Mouse (Mus musculus) heart, embryonic 14.5 days (tissue): ENCODE results near the gene B230104I21Rik. TPM values are rescaled to one million over a fixed set of nuclear protein-coding genes. Genes with fewer than 3 reads are reported as not detected.

ENCODE experiments used
- ATAC-seq: fragments of 200-750 bp; cut with Nextera tagmentation; 2 replicates; pipeline ENCODE4 v1.8.0; 2017; ENCODE audit warnings: low read depth, moderate TSS enrichment; ENCODE audit not compliant: insufficient number of reproducible peaks, insufficient read depth, low FRiP score
- H3K27ac ChIP-seq, 2 experiments: fragments of 200-500 bp in 1 of 2; fragments of 300-500 bp in 1 of 2; sonication (generic) in 1 of 2; replicated peaks in 1 of 2; 2 replicates each; pipeline ENCODE4 v1.5.1; 2012 to 2014; ENCODE audit warnings: low read depth in 2 of 2, low read length in 2 of 2, control low read depth in 1 of 2, mild to moderate bottlenecking in 1 of 2, mixed read lengths in 1 of 2; ENCODE audit not compliant: control insufficient read depth in 1 of 2, insufficient read depth in 1 of 2
- H3K27me3 ChIP-seq: fragments of 300-500 bp; sonication (generic); 2 replicates; pipeline ENCODE4 v1.6.1; 2014; ENCODE audit warnings: mild to moderate bottlenecking, low read length, control low read depth; ENCODE audit not compliant: control insufficient read depth, insufficient read depth
- H3K36me3 ChIP-seq: fragments of 300-500 bp; sonication (generic); 2 replicates; pipeline ENCODE4 v1.6.1; 2014; ENCODE audit warnings: mild to moderate bottlenecking, control low read depth, low read length, mixed read lengths; ENCODE audit not compliant: control insufficient read depth, insufficient read depth
- H3K4me1 ChIP-seq, 2 experiments: fragments of 200-500 bp in 1 of 2; fragments of 300-500 bp in 1 of 2; sonication (generic) in 1 of 2; 2 replicates each; pipeline ENCODE4 v1.6.1; 2012 to 2014; ENCODE audit warnings: low read length in 2 of 2, control low read depth in 1 of 2, mixed read lengths in 1 of 2; ENCODE audit not compliant: control insufficient read depth in 2 of 2, insufficient read depth in 2 of 2
- H3K4me2 ChIP-seq: fragments of 300-500 bp; sonication (generic); 2 replicates; pipeline ENCODE4 v1.6.1; 2014; ENCODE audit warnings: mild to moderate bottlenecking, low read length
- H3K4me3 ChIP-seq, 2 experiments: fragments of 200-500 bp in 1 of 2; fragments of 300-500 bp in 1 of 2; sonication (generic) in 1 of 2; 2 replicates each; pipeline ENCODE4 v1.5.1; 2012 to 2014; ENCODE audit warnings: low read length in 2 of 2, mild to moderate bottlenecking in 2 of 2, control low read depth in 1 of 2, low read depth in 1 of 2, moderate library complexity in 1 of 2; ENCODE audit not compliant: control insufficient read depth in 1 of 2, insufficient read depth in 1 of 2
- H3K9ac ChIP-seq: fragments of 300-500 bp; sonication (generic); 2 replicates; pipeline ENCODE4 v1.6.1; 2014; ENCODE audit warnings: mild to moderate bottlenecking, low read length
- H3K9me3 ChIP-seq: fragments of 300-500 bp; sonication (generic); 2 replicates; pipeline ENCODE4 v1.6.1; 2016; ENCODE audit warnings: low read length, control low read depth; ENCODE audit not compliant: control insufficient read depth
- WGBS: fragments of 180-500 bp; shearing (Covaris S2); extraction: QIAGEN DNeasy Blood & Tissue Kit; methylation state at CpG from one replicate; pipeline ENCODE4 v1.1.7; 2014; 5-methylcytosine and 5-hydroxymethylcytosine counted together
- polyA plus RNA-seq: library from polyadenylated mRNA; unstranded; fragments of >200 nt; fragmentation: Nextera tagmentation; extraction: Ambion mirVana; gene quantifications from 2 replicates; pipeline ENCODE4 v1.2.1, GENCODE M21; 2014

Gene B230104I21Rik
- polyA plus RNA-seq, 1 experiment from 2014 or later = not detected

- Histone ChIP-seq H3K27ac (no peak overlapping the region), H3K9ac (no peak overlapping the region), H3K27me3 (no peaks in the 10 kb centered on the region), H3K4me1 (no peaks in the 10 kb centered on the region), H3K4me2 (no peak overlapping the region), H3K36me3 (no peaks in the 10 kb centered on the region), H3K9me3 (0 out of 2 replicates have a peak, but pooled peaks cover 2% of the 10 kb centered on the region), H3K4me3 (no peak overlapping the region)
- no peak for ATAC-seq
- 76% methylated on average over 9 of the region's 9 CpGs for WGBS
Observed at GRCm38 (mm10) chr4:154310576-154311262, 25.2 kb upstream of the B230104I21Rik start.

- no peak for ATAC-seq
Observed at GRCm38 (mm10) chr4:154312143-154312812, 23.6 kb upstream of the B230104I21Rik start.

GRCm38 (mm10) chr4:154312935-154313621 lies 22.8 kb upstream of the B230104I21Rik start:
- H3K27ac ChIP-seq = no peak overlapping the region
- no peak overlapping the region for H3K9ac ChIP-seq
- ATAC-seq = no peak
- WGBS = 48% methylated on average over 4 of the region's 4 CpGs
- H3K9me3 ChIP-seq = no peaks in the 10 kb centered on the region
- H3K36me3 ChIP-seq = peaks cover 7% of the 10 kb centered on the region; the same call in 1 of the 2 replicates
- no peak overlapping the region for H3K4me2 ChIP-seq
- H3K4me1 ChIP-seq = no peaks in the 10 kb centered on the region
- no peaks in the 10 kb centered on the region for H3K27me3 ChIP-seq
- no peak overlapping the region for H3K4me3 ChIP-seq

More at GRCm38 (mm10) chr4:154312143-154312812, 23.6 kb upstream of the B230104I21Rik start:
- Histone ChIP-seq H3K9me3 (no peaks in the 10 kb centered on the region), H3K4me1 (no peaks in the 10 kb centered on the region), H3K36me3 (no peaks in the 10 kb centered on the region), H3K4me3 (no peak overlapping the region), H3K27me3 (no peaks in the 10 kb centered on the region), H3K9ac (no peak overlapping the region), H3K27ac (no peak overlapping the region), H3K4me2 (no peak overlapping the region)
- 87% methylated on average over 2 of the region's 2 CpGs for WGBS

GRCm38 (mm10) chr4:154313622-154313967 lies 22.3 kb upstream of the B230104I21Rik start:
- WGBS = 75% methylated on average over 11 of the region's 11 CpGs
- Histone ChIP-seq H3K9ac (no peak overlapping the region), H3K4me3 (no peak overlapping the region), H3K9me3 (no peaks in the 10 kb centered on the region), H3K27ac (no peak overlapping the region), H3K4me2 (no peak overlapping the region), H3K36me3 (peaks cover 13% of the 10 kb centered on the region), H3K4me1 (no peaks in the 10 kb centered on the region), H3K27me3 (no peaks in the 10 kb centered on the region)
- ATAC-seq = no peak

GRCm38 (mm10) chr4:154325410-154325809 lies 10.5 kb upstream of the B230104I21Rik start:
- no peak for ATAC-seq
- Histone ChIP-seq H3K27me3 (no peaks in the 10 kb centered on the region), H3K27ac (peak overlapping the region; percentile 43 to 62), H3K4me3 (no peak overlapping the region), H3K9ac (0 out of 2 replicates have a peak overlapping the region, but pooled peaks have one; percentile 38), H3K9me3 (no peaks in the 10 kb centered on the region), H3K4me2 (no peak overlapping the region), H3K36me3 (peaks cover 39% of the 10 kb centered on the region), H3K4me1 (peaks cover 17 to 27% of the 10 kb centered on the region in 2 experiments)
- WGBS = 27% methylated on average over 4 of the region's 4 CpGs

GRCm38 (mm10) chr4:154328431-154328830 lies 7.5 kb upstream of the B230104I21Rik start:
- peaks cover 32 to 39% of the 10 kb centered on the region in 2 experiments for H3K4me1 ChIP-seq
- ATAC-seq = no peak
- no peaks in the 10 kb centered on the region for H3K9me3 ChIP-seq
- H3K27ac ChIP-seq = no peak overlapping the region
- peaks cover 23% of the 10 kb centered on the region for H3K36me3 ChIP-seq
- no peak overlapping the region for H3K4me2 ChIP-seq
- H3K9ac ChIP-seq = no peak overlapping the region
- no peaks in the 10 kb centered on the region for H3K27me3 ChIP-seq
- H3K4me3 ChIP-seq = no peak overlapping the region
- 27% methylated on average over 16 of the region's 20 CpGs for WGBS

GRCm38 (mm10) chr4:154328836-154329235 lies 7.1 kb upstream of the B230104I21Rik start:
- ATAC-seq = no peak
- peak overlapping the region in 1 of 2 experiments; percentile 99; a peak in 3 of 4 replicates for H3K27ac ChIP-seq
- no peak overlapping the region; the same call in 1 of the 2 replicates for H3K9ac ChIP-seq

More at GRCm38 (mm10) chr4:154328836-154329235, 7.1 kb upstream of the B230104I21Rik start:
- H3K4me1 ChIP-seq = peaks cover 35 to 43% of the 10 kb centered on the region in 2 experiments
- H3K36me3 ChIP-seq = peaks cover 25% of the 10 kb centered on the region
- no peaks in the 10 kb centered on the region for H3K27me3 ChIP-seq
- 11% methylated on average over 6 of the region's 6 CpGs for WGBS
- H3K9me3 ChIP-seq = no peaks in the 10 kb centered on the region
- H3K4me2 ChIP-seq = no peak overlapping the region
- no peak overlapping the region for H3K4me3 ChIP-seq
